Mouse (Mus musculus): Measurements from ENCODE around the gene Necap1.

- TF ChIP-seq CHD1 (IDR thresholded peaks at IDR 0.05; ENCODE audit: low read depth, low read length) (no peak), CTCF (IDR thresholded peaks at IDR 0.05 in 2 of 3, conservative IDR thresholded peaks at IDR 0.05 in 1 of 3; ENCODE audit: control insufficient read depth in 1 of 3, insufficient read depth in 1 of 3, low read depth in 2 of 3, low read length in 3 of 3, poor library complexity in 1 of 3, severe bottlenecking in 1 of 3) (peak in 2 of 3 experiments; percentile 46 to 62; a peak in 4 of 6 replicates), EP300 (IDR thresholded peaks at IDR 0.05; ENCODE audit: low read depth in 1 of 2, low read length in 2 of 2) (no peak), MXI1 (IDR thresholded peaks at IDR 0.05; ENCODE audit: low read depth, low read length) (no peak), MEF2A (IDR thresholded peaks at IDR 0.05; ENCODE audit: extremely low read depth, insufficient replicate concordance, low read depth, low read length, poor library complexity, severe bottlenecking) (no peak)
Observed at GRCm38 (mm10) chr6:122862434-122862833, 11.8 kb upstream of the Necap1 start.
